Mouse (Mus musculus) limb, embryonic 15.5 days (tissue): ENCODE results near the gene Lekr1. TPM values are rescaled to one million over a fixed set of nuclear protein-coding genes. Genes with fewer than 3 reads are reported as not detected.

Experiments
- ATAC-seq: fragments of 200-750 bp; cut with Nextera tagmentation; 2 replicates; pipeline ENCODE4 v1.8.0; 2017; ENCODE audit warnings: low read depth, moderate TSS enrichment; ENCODE audit not compliant: insufficient number of reproducible peaks, low FRiP score, low TSS enrichment
- H3K27ac ChIP-seq: fragments of 300-500 bp; sonication (generic); 2 replicates; pipeline ENCODE4 v1.5.1; 2015; ENCODE audit warnings: moderate library complexity, mild to moderate bottlenecking, inconsistent platforms
- H3K27me3 ChIP-seq: fragments of 300-500 bp; sonication (generic); 2 replicates; pipeline ENCODE4 v1.6.1; 2015; ENCODE audit warnings: inconsistent platforms
- H3K36me3 ChIP-seq: fragments of 300-500 bp; sonication (generic); 2 replicates; pipeline ENCODE4 v1.6.1; 2015; ENCODE audit warnings: inconsistent platforms
- H3K4me1 ChIP-seq: fragments of 300-500 bp; sonication (generic); 2 replicates; pipeline ENCODE4 v1.6.1; 2015; ENCODE audit warnings: inconsistent platforms
- H3K4me2 ChIP-seq: fragments of 300-500 bp; sonication (generic); 2 replicates; pipeline ENCODE4 v1.6.1; 2015; ENCODE audit warnings: mild to moderate bottlenecking, inconsistent platforms
- H3K4me3 ChIP-seq: fragments of 300-500 bp; sonication (generic); 2 replicates; pipeline ENCODE4 v1.5.1; 2015; ENCODE audit warnings: mild to moderate bottlenecking, inconsistent platforms
- H3K9ac ChIP-seq: fragments of 300-500 bp; sonication (generic); 2 replicates; pipeline ENCODE4 v1.6.1; 2015; ENCODE audit warnings: inconsistent platforms
- H3K9me3 ChIP-seq: fragments of 300-500 bp; sonication (generic); 2 replicates; pipeline ENCODE4 v1.6.1; 2016; ENCODE audit warnings: inconsistent platforms
- WGBS: fragments of 180-500 bp; shearing (Covaris S2); methylation state at CpG from one replicate; pipeline ENCODE4 v1.1.7; 2015; 5-methylcytosine and 5-hydroxymethylcytosine counted together
- polyA plus RNA-seq: library from polyadenylated mRNA; unstranded; fragments of >200 nt; fragmentation: Nextera tagmentation; extraction: Ambion mirVana; gene quantifications from 2 replicates; pipeline ENCODE4 v1.2.1, GENCODE M21; 2015

The Lekr1 gene
- polyA plus RNA-seq, 1 experiment from 2014 or later: 7.2 TPM

DNA sequence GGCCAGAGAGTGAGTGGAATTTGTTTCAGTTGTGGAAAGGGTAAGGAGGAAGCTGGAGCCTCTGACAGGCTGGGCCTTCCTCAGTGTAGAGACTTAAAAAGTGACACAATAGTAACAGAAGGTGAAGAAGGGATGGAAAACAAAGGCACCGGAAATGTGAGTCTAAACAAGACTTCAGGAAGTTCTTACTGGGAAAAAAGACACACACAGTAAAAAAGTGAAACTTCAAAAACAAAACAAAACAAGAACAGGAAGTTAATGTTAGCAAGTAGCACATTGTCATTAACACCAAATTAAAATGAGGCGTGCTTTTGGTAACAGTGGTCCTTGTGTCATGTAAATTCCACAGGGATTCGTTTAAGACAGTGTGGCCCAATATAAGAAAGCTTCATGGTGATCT, 158.9 kb downstream of the Lekr1 start:
- WGBS: 51% methylated on average over 3 of the region's 3 CpGs
- peaks cover 8% of the 10 kb centered on the region for H3K4me1 ChIP-seq
- no peak overlapping the region for H3K4me3 ChIP-seq
- H3K9me3 ChIP-seq: no peaks in the 10 kb centered on the region
- no peak overlapping the region for H3K27ac ChIP-seq
- H3K36me3 ChIP-seq: no peaks in the 10 kb centered on the region
- H3K9ac ChIP-seq: no peak overlapping the region
- no peaks in the 10 kb centered on the region for H3K27me3 ChIP-seq
- no peak for ATAC-seq
- no peak overlapping the region for H3K4me2 ChIP-seq

DNA sequence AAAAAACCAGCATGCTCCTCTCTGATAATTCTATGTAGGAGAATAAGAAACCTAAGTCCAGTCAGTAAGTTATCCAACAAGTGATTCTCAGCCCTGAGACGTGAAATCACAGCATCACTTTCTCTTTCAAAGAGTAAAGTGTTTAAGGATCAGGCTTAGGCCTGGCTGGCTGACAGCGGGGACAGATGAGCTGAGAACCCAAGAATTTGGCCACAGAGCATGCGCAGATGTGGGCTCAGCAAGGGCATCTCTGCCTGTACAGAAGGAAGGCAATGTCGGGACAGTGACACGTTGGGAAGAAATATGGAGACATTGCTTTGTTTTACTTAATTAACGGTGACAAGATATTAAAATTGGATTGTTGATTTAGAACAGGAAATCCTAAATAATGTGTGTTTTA, 160.7 kb downstream of the Lekr1 start:
- no peaks in the 10 kb centered on the region for H3K36me3 ChIP-seq
- H3K4me1 ChIP-seq: peaks cover 11% of the 10 kb centered on the region
- H3K4me3 ChIP-seq: no peak overlapping the region
- 78% methylated on average over 6 of the region's 6 CpGs for WGBS
- no peak for ATAC-seq
- H3K4me2 ChIP-seq: no peak overlapping the region
- no peak overlapping the region for H3K27ac ChIP-seq
- H3K9ac ChIP-seq: no peak overlapping the region
- H3K27me3 ChIP-seq: peaks cover 6% of the 10 kb centered on the region
- H3K9me3 ChIP-seq: no peaks in the 10 kb centered on the region

DNA sequence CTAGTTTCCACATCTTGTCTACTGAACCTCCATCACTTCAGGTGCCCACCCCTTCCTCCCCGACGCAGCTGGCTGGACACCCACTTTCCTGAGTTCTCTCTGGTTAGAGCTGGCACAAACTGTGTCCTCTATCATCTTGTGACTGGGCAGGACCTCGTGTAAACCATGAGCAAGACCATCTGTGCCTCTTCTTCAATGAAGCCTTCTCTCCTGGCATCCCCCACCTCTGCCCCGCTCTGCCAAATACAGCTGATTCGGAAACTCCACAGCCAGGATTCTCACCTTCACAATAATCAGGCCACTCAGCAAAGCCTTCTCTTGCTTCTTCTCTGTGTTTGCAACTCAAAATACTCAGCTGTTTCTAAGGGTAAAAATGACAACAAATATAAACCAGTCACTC, 161.4 kb downstream of the Lekr1 start:
- Histone ChIP-seq H3K27ac (no peak overlapping the region), H3K4me1 (peaks cover 11% of the 10 kb centered on the region), H3K4me2 (no peak overlapping the region), H3K9me3 (no peaks in the 10 kb centered on the region), H3K9ac (no peak overlapping the region), H3K36me3 (no peaks in the 10 kb centered on the region), H3K27me3 (peaks cover 6% of the 10 kb centered on the region), H3K4me3 (no peak overlapping the region)
- 85% methylated on average over 5 of the region's 5 CpGs for WGBS
- no peak for ATAC-seq

DNA sequence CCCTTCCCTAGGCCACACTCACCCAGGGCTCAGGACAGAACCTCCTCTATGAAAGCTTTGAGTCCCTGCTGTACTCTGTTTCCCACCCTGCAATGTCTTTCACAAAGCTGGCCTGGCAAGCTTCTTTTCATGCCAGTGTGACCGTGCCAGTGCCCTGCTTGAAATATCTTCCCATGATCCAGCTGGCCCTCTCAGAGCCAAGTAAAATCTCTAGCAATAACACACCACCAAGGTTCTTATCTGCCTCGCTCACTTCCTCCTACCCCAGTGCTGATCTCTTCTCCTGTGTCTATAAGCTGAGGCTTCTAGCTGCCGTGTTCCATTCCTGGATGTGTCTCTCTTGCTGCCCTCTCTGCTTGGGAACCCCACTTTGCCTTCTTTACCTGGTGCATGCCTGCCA, 162.0 kb downstream of the Lekr1 start:
- H3K9me3 ChIP-seq: no peaks in the 10 kb centered on the region
- peaks cover 6% of the 10 kb centered on the region for H3K27me3 ChIP-seq
- H3K36me3 ChIP-seq: no peaks in the 10 kb centered on the region
- 73% methylated on average over 3 of the region's 3 CpGs for WGBS
- peaks cover 11% of the 10 kb centered on the region for H3K4me1 ChIP-seq
- H3K27ac ChIP-seq: no peak overlapping the region
- no peak overlapping the region for H3K4me3 ChIP-seq
- H3K4me2 ChIP-seq: no peak overlapping the region
- ATAC-seq: no peak
- H3K9ac ChIP-seq: no peak overlapping the region

- H3K36me3 ChIP-seq: no peaks in the 10 kb centered on the region
- H3K4me2 ChIP-seq: no peak overlapping the region
- H3K4me1 ChIP-seq: peaks cover 11% of the 10 kb centered on the region
- no peak overlapping the region for H3K4me3 ChIP-seq
- WGBS: 28% methylated on average over 7 of the region's 7 CpGs
- H3K27ac ChIP-seq: no peak overlapping the region
- no peaks in the 10 kb centered on the region for H3K9me3 ChIP-seq
- H3K27me3 ChIP-seq: peaks cover 6% of the 10 kb centered on the region
- no peak overlapping the region for H3K9ac ChIP-seq
- no peak for ATAC-seq
Observed at GRCm38 (mm10) chr3:65829230-65829629, 163.2 kb downstream of the Lekr1 start.

- 50% methylated on average over 7 of the region's 7 CpGs for whole genome bisulfite sequencing
- H3K9me3 ChIP-seq: no peaks in the 10 kb centered on the region
- peaks cover 11% of the 10 kb centered on the region for H3K4me1 ChIP-seq
- H3K27ac ChIP-seq: no peak overlapping the region
- no peak for ATAC-seq
- H3K4me2 ChIP-seq: no peak overlapping the region
- H3K36me3 ChIP-seq: no peaks in the 10 kb centered on the region
- no peak overlapping the region for H3K9ac ChIP-seq
- peaks cover 6% of the 10 kb centered on the region for H3K27me3 ChIP-seq
- H3K4me3 ChIP-seq: no peak overlapping the region
Observed at GRCm38 (mm10) chr3:65829943-65830483, 164.0 kb downstream of the Lekr1 start.

DNA sequence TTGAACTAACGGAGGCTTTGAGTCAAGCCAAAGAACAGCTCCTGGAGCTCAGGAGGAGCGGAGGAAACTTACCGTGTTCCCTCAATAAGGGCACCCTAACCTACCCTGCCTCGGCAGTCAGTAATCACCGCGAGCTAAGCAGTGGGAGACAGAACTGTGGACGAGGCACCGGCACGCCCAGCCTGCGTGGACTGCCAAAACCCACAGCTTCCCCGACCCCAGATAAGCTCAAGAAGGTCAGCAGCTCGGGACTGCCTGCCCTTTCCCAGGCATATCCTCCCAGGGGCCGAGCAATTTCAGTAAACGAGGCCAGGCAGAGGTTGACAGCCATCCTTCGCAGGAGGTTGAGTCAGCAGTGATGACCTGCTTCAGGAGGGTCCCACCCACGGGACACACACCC, 164.8 kb downstream of the Lekr1 start:
- no peak overlapping the region; the same call in 1 of the 2 replicates for H3K9ac ChIP-seq
- H3K4me3 ChIP-seq: no peak overlapping the region
- H3K36me3 ChIP-seq: no peaks in the 10 kb centered on the region
- no peak for ATAC-seq
- no peaks in the 10 kb centered on the region for H3K9me3 ChIP-seq
- no peak overlapping the region for H3K27ac ChIP-seq
- WGBS: 28% methylated on average over 16 of the region's 16 CpGs
- H3K4me1 ChIP-seq: peaks cover 11% of the 10 kb centered on the region
- H3K27me3 ChIP-seq: peaks cover 6% of the 10 kb centered on the region
- 0 out of 2 replicates have a peak overlapping the region, but pooled peaks have one; percentile 14 for H3K4me2 ChIP-seq

DNA sequence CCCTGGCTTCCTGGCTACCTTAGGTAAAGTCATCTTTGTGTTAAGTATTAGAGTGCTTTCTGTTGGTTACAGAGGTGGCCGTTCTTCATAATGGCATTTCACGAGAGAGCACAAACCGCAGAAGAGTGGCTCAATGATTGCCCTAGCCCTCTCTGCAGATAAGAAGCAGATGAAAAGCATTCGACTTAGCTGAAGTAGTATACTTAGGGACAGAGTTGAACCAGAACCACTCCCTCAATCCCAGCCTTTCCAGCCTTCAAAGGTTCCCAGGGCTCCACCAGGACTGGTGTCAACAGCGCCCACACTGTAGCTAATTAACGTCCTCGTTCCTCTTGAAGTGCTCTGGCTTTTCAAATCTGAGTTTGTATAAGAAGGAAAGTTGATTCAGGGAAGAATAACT, 166.4 kb downstream of the Lekr1 start:
- ATAC-seq: no peak
- H3K4me2 ChIP-seq: no peak overlapping the region
- 38% methylated on average over 7 of the region's 7 CpGs for WGBS
- peaks cover 6% of the 10 kb centered on the region for H3K27me3 ChIP-seq
- H3K9me3 ChIP-seq: no peaks in the 10 kb centered on the region
- no peaks in the 10 kb centered on the region for H3K36me3 ChIP-seq
- no peak overlapping the region for H3K4me3 ChIP-seq
- H3K9ac ChIP-seq: no peak overlapping the region
- H3K27ac ChIP-seq: no peak overlapping the region
- peaks cover 11% of the 10 kb centered on the region for H3K4me1 ChIP-seq

GRCm38 (mm10) chr3:65836435-65836834, 170.4 kb downstream of the Lekr1 start:
- WGBS: 67% methylated on average over 5 of the region's 5 CpGs

DNA sequence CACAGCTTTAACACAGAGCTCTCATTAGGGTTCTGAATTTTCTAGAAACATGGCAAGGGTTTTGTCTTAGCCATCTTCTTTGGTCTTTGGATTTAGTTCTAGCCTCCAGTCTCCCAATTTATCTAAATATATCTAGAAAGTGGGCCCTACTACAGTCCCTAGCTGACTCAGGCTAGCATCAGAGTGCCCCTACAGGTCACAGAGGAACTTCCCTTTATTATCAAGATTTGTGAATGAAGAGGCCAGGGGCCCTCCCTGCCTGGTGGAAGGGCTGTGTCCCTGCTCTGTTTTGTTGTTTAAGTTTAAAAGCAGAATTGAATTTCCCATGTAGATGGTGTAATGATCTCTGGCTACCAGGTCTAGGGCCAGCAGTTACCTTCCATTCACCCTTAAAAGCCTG, 173.6 kb downstream of the Lekr1 start:
- ATAC-seq: no peak
- Histone ChIP-seq H3K27me3 (no peaks in the 10 kb centered on the region), H3K4me3 (no peak overlapping the region), H3K9ac (no peak overlapping the region), H3K4me1 (no peaks in the 10 kb centered on the region), H3K36me3 (no peaks in the 10 kb centered on the region), H3K27ac (no peak overlapping the region), H3K4me2 (no peak overlapping the region), H3K9me3 (no peaks in the 10 kb centered on the region)

More at GRCm38 (mm10) chr3:65836435-65836834, 170.4 kb downstream of the Lekr1 start:
- Histone ChIP-seq H3K27ac (no peak overlapping the region), H3K4me2 (no peak overlapping the region), H3K9ac (no peak overlapping the region), H3K27me3 (no peaks in the 10 kb centered on the region), H3K9me3 (no peaks in the 10 kb centered on the region), H3K36me3 (no peaks in the 10 kb centered on the region), H3K4me3 (no peak overlapping the region), H3K4me1 (no peaks in the 10 kb centered on the region)
- ATAC-seq: no peak

GRCm38 (mm10) chr3:65841175-65841574, 175.1 kb downstream of the Lekr1 start:
- Histone ChIP-seq H3K27me3 (no peaks in the 10 kb centered on the region), H3K4me2 (no peak overlapping the region), H3K4me1 (no peaks in the 10 kb centered on the region), H3K4me3 (no peak overlapping the region), H3K9me3 (no peaks in the 10 kb centered on the region), H3K36me3 (no peaks in the 10 kb centered on the region), H3K27ac (no peak overlapping the region), H3K9ac (no peak overlapping the region)
- ATAC-seq: no peak
- 82% methylated on average over 8 of the region's 8 CpGs for WGBS

DNA sequence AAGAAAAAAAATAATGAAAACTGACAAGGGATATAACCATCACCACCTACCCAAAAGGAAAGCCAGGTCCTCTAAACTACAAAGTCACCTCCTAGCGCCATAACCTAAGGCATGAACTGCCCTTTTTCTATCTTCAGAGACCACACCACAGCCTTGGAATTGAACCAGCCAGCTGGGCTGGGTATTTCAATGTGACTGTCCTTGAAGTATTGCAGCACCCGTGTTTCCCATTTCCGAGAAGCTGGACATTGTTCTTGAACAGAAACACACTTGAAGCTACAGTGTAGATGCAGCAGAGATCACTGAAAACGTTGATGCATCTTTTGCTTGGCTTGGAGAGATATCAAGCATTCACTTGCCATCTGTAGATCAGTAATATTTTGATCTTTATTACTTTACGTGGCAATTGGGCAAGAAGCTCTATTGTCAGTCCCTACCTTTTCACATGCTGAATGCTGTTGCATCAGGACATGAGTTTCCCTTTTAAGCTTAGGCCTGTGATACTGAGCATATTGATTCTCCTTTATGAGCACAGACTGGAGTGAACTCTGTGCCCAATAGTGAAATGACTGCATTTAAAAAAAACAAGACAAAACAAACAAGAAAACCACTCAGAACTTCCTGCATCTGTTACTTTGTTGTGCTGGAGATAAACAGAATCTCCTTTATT, 176.6 kb downstream of the Lekr1 start:
- no peak overlapping the region for H3K9ac ChIP-seq
- no peaks in the 10 kb centered on the region for H3K27me3 ChIP-seq
- H3K4me1 ChIP-seq: peaks cover 9% of the 10 kb centered on the region; the same call in 1 of the 2 replicates
- H3K4me3 ChIP-seq: no peak overlapping the region
- no peak for ATAC-seq
- 78% methylated on average over 5 of the region's 5 CpGs for WGBS
- H3K27ac ChIP-seq: no peak overlapping the region
- no peaks in the 10 kb centered on the region for H3K36me3 ChIP-seq
- H3K4me2 ChIP-seq: no peak overlapping the region
- no peaks in the 10 kb centered on the region for H3K9me3 ChIP-seq

GRCm38 (mm10) chr3:65843185-65843552, 177.1 kb downstream of the Lekr1 start:
- no peak overlapping the region for H3K4me2 ChIP-seq
- no peak overlapping the region for H3K9ac ChIP-seq
- H3K36me3 ChIP-seq: no peaks in the 10 kb centered on the region
- 56% methylated on average over 4 of the region's 4 CpGs for WGBS
- no peaks in the 10 kb centered on the region for H3K27me3 ChIP-seq
- peaks cover 9% of the 10 kb centered on the region; the same call in 1 of the 2 replicates for H3K4me1 ChIP-seq
- no peak overlapping the region for H3K4me3 ChIP-seq
- no peaks in the 10 kb centered on the region for H3K9me3 ChIP-seq
- ATAC-seq: no peak
- no peak overlapping the region for H3K27ac ChIP-seq
